ENCODE assay signal across 15 mouse cellular contexts in genomic region chr7:99972912-99973311, GRCm38 (mm10). TPM values are rescaled to one million over a fixed set of nuclear protein-coding genes. Genes with fewer than 3 reads are reported as not detected.
DNase-seq lines count a peak whose midpoint lies in the region; ATAC-seq and TF ChIP-seq lines count a peak whose summit lies in the region.
"Not testable (repeated sequence)": the region's sequence is repeated elsewhere in the genome, so short reads cannot be mapped to it uniquely, and the experiment has no call there.
"Had no signal": no experiment of that assay in that cellular context is flagged by ENCODE, and none has a peak within 500 bp of the region (broad histone marks: within the 10 kb centered on the region; RNA-seq: fewer than 3 reads in every experiment).

No protein-coding gene starts in this region.

- not testable (repeated sequence) for H3K36me3 ChIP-seq in kidney, adult 2 months (ENCODE audit: control insufficient read depth, insufficient read depth, low read length); liver, embryonic 11.5 days (ENCODE audit: control insufficient read depth, insufficient read depth, low read length); midbrain, embryonic 12.5 days

- DNase-seq in heart, adult 11 months, result peak; percentile 68
- not testable (repeated sequence) for DNase-seq in kidney, adult 2 months; left cerebral cortex, adult 2 months (ENCODE audit: extremely low spot score in 1 of 2, low spot score in 2 of 2)
- DNase-seq in liver, embryonic 11.5 days (ENCODE audit: low spot score), result peak; percentile 23

- not testable (repeated sequence) for H3K4me2 ChIP-seq in liver, embryonic 11.5 days; midbrain, embryonic 12.5 days (replicated peaks)

- not testable (repeated sequence) for H3K4me3 ChIP-seq in kidney, adult 2 months (ENCODE audit: insufficient read depth, low read depth, low read length); left cerebral cortex, adult 2 months; liver, embryonic 11.5 days (ENCODE audit: low read depth, low read length); midbrain, embryonic 12.5 days

- WGBS in kidney, adult 2 months, result 89% methylated on average over 3 of the region's 3 CpGs
- WGBS in liver, embryonic 11.5 days, result 75% methylated on average over 3 of the region's 3 CpGs
- WGBS in midbrain, embryonic 12.5 days, result 76% methylated on average over 3 of the region's 3 CpGs

- H3K9me3 ChIP-seq in liver, embryonic 11.5 days (ENCODE audit: control insufficient read depth, low read length); midbrain, embryonic 12.5 days: not testable (repeated sequence)

- not testable (repeated sequence) for H3K9ac ChIP-seq in liver, embryonic 11.5 days (ENCODE audit: low read depth, low read length); midbrain, embryonic 12.5 days (replicated peaks)

- peaks cover 54% of the 10 kb centered on the region for H3K4me1 ChIP-seq in kidney, adult 2 months (ENCODE audit: control insufficient read depth, insufficient read depth, low read length)
- peaks cover 13% of the 10 kb centered on the region for H3K4me1 ChIP-seq in liver, embryonic 11.5 days (replicated peaks; ENCODE audit: control insufficient read depth, insufficient read depth, low read length)
- peaks cover 52% of the 10 kb centered on the region for H3K4me1 ChIP-seq in midbrain, embryonic 12.5 days

- TF ChIP-seq CTCF in kidney, adult 2 months (conservative IDR thresholded peaks at IDR 0.05; ENCODE audit: insufficient read depth, insufficient read length, low read depth, low read length), result not testable (repeated sequence)
- TF ChIP-seq CTCF in left cerebral cortex, adult 2 months (IDR thresholded peaks at IDR 0.05), result peak; percentile 21; the same call in 1 of the 2 replicates

- intact Hi-C loops in left cerebral cortex, adult 2 months (cut with DNase I), result not testable (repeated sequence)

- H3K27me3 ChIP-seq in kidney, adult 2 months (replicated peaks; ENCODE audit: control insufficient read depth, insufficient read depth, low read length); liver, embryonic 11.5 days (replicated peaks; ENCODE audit: control insufficient read depth, insufficient read depth, low read length); midbrain, embryonic 12.5 days: not testable (repeated sequence)

- not testable (repeated sequence) for ATAC-seq in liver, embryonic 11.5 days (replicated peaks; ENCODE audit: low FRiP score); midbrain, embryonic 12.5 days (ENCODE audit: low FRiP score, low read depth)

- not testable (repeated sequence) for TF ChIP-seq POLR2A in kidney, adult 2 months (IDR thresholded peaks at IDR 0.05; ENCODE audit: low read depth, low read length)

- H3K27ac ChIP-seq in kidney, adult 2 months (ENCODE audit: insufficient read depth, low read depth, low read length), result peak overlapping the region; percentile 81
- H3K27ac ChIP-seq in left cerebral cortex, adult 2 months; liver, embryonic 11.5 days (ENCODE audit: low read depth, low read length): not testable (repeated sequence)
- 0 out of 2 replicates have a peak overlapping the region, but pooled peaks have one; percentile 20 for H3K27ac ChIP-seq in midbrain, embryonic 12.5 days (replicated peaks)

RNA-seq across cellular contexts. Expression of gene Rnf169, which starts 7.3 kb away (rescaled TPM):
- polyA plus RNA-seq in kidney, adult 2 months (2012; rRNA removed), result 5.6 and 5.7 TPM in 2 replicates
- 10 to 100 TPM; 49.4 to 51.3 TPM for total RNA-seq in left cerebral cortex, adult 2 months (2021)
- polyA plus RNA-seq in liver, embryonic 11.5 days (2014; fragmentation: Nextera tagmentation; extraction: Ambion mirVana), result 3.7 and 4.3 TPM in 2 replicates
- 7.4 and 7.8 TPM in 2 replicates for polyA plus RNA-seq in midbrain, embryonic 12.5 days (2016; fragmentation: Nextera tagmentation; extraction: Ambion mirVana)

RNA-seq across cellular contexts. Expression of gene Chrdl2, which starts 33.1 kb away (rescaled TPM):
- 0.23 and 0.36 TPM in 2 replicates for polyA plus RNA-seq in kidney, adult 2 months (2012; rRNA removed)
- under 1 TPM; 0.34 to 0.49 TPM for total RNA-seq in left cerebral cortex, adult 2 months (2021)
- 0.19 and 0.39 TPM in 2 replicates for polyA plus RNA-seq in liver, embryonic 11.5 days (2014; fragmentation: Nextera tagmentation; extraction: Ambion mirVana)
- polyA plus RNA-seq in midbrain, embryonic 12.5 days (2016; fragmentation: Nextera tagmentation; extraction: Ambion mirVana), result not detected in 2 replicates
- total RNA-seq: adrenal gland, adult 8-10 months; adrenal gland, postnatal 25 days; granulocyte monocyte progenitor cell, adult 5-6 weeks; heart, postnatal 10 days; MEL had no signal
- polyA plus RNA-seq: activated CD4-positive, CD25-positive, alpha-beta regulatory T cell, adult 4 months; C2C12; CD4-positive, CD25-positive, alpha-beta regulatory T cell, adult 4 months; erythroblast, embryonic 14.5 days; forebrain, embryonic 15.5 days had no signal
